Mouse (Mus musculus): ENCODE results near the gene Arid5b.
A peak's percentile ranks its signal among the peaks of the same experiment; 100 is the strongest.

The Arid5b gene

DNA sequence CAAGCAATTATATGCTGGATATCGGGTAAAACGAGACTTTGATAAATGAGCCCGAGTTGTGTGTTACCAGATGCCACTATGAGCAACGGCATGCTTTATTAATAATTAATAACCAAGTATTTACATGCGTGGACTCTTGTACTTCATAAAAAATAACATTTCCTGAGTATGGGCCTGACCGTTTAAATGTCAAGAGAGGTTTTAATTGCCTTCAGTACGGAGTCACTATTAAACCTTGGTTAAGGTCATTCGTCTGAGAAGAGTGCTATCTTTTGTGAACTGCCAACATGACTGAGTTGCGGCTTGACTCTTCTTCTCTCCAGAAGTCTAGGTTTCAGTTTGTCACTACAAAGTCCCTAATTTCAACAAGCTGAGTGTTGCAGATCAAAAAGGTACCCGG lies 8.8 kb downstream of the Arid5b start:
- no peak for DNase-seq (ENCODE audit: inconsistent ontology term)

DNA sequence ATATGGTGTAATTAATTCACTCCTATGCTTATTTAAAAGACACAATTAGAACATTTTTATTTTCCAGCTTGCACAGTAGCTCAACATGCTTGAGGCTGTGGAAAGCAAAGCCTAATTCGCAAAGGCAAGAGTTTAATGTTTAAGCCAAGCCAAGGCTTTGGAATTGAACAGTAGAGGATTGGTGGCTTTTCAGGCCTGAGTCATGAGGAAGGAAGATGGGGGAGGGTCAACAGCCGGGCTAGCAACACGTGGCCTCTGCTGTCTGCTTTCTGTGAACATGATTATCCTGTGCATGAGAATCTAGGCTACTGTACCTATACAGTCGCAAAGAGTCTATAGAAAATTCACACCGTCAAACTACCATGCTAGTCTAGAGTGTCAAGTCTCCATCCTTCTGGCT lies 9.9 kb downstream of the Arid5b start:
- peak; percentile 36 for DNase-seq (ENCODE audit: inconsistent ontology term)

DNA sequence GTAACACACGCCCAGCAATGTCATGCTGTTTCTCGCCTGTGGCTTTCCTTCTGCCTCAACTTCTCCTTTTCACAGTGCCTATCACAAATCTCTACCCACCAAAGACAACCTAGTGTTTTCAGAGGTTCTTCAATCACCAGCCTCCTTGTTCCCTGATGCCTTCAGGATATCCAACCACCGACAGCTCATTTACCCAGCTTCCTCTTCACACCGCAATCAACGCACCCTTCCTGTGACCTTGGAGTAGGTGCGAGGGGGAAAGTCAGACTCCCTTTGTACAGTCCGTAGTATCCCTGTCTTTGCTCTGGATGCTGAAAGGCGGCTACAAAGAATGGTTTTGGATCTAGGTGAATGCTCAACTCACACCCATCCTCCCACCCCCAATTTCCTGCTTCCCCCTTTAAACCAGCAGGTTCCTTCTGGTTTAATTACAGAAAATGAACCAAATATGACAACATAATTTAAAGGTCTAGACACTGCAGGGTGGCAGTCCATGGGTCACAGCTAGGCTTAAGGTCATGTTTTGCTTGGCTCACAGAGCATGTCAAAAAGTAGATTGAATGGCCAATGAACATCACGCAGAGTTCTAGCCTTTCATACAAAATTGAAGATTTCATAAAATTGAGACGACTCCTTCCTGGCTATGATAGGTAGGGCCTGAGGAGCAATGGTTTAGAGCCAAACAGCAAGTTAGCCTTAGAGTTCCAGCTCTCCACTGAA lies 14.4 kb downstream of the Arid5b start:
- no peak for DNase-seq (ENCODE audit: inconsistent ontology term)

- DNase-seq (ENCODE audit: inconsistent ontology term) = no peak
These were observed 15.1 kb downstream of the Arid5b start for GRCm38 (mm10) chr10:68263296-68263968.

DNA sequence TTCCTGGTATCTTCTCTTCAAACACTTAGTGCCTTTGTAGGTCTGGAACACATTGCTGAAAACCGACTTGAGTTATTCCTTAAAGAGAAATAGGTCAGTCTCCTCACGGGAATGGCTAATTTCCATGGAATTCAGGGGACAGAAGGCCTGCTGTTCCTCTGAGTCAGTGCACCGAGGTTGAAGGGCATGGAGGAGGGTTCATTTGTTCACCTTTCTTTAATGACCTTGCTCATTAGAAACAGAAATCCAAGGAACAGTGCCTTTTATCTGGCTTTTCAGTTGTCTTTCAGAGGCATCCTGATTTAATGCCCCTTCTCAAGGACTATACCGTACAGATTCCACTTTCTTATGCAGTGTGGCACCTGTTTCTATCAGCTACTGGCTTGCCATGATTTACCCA lies 18.9 kb downstream of the Arid5b start:
- peak; percentile 41 for DNase-seq (ENCODE audit: inconsistent ontology term)

DNA sequence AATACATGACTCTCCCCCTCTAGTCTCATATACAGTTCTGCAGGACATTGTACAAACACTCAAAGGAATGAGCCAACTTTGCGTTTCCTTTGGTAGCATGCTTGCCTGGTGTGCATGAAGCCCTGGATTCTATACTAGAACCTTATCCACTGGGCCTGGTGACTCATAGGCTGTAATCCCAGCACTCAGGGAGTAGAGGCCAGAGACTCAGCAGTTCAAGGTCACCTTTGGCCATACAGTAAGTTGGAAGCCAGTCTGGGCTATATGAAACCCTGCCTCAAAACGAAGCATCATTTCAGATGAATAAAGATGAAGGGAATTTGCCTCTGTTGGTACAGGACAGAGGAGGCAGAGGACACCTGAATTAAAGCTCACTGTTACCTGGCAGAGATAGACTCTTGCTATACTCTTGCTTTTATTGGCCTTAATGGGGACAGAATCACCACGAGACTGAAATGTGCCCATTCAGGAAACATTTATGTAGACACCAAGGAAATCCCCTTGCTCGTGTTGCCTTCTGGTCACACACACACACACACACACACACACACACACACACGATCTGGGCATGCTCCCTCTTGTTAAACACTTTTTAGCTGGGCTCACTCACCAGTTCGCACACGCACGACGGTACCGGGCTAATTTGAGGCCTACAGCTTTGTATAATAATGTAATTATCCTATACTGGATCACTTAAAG lies 21.0 kb downstream of the Arid5b start:
- DNase-seq (ENCODE audit: inconsistent ontology term) = no peak

DNA sequence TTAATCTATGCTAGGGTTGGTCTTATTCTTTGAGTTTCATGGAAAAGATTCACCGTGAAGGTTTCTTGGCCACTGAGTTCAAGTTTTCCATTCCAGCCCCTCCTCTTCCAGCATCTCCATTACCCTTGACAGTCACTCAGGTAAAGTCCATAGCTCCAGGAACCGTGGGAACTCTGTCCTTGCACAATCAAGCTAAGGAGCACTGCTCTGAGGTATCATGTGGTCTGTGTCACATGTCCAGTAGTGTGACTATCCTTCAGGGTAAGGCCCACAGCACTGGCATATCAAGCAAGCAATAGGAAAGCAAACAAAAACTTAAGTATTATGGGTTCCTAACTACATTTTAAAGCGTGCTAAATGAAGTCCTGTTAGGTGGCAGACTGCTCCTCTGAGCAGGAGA lies 22.4 kb downstream of the Arid5b start:
- no peak for DNase-seq (ENCODE audit: inconsistent ontology term)

DNA sequence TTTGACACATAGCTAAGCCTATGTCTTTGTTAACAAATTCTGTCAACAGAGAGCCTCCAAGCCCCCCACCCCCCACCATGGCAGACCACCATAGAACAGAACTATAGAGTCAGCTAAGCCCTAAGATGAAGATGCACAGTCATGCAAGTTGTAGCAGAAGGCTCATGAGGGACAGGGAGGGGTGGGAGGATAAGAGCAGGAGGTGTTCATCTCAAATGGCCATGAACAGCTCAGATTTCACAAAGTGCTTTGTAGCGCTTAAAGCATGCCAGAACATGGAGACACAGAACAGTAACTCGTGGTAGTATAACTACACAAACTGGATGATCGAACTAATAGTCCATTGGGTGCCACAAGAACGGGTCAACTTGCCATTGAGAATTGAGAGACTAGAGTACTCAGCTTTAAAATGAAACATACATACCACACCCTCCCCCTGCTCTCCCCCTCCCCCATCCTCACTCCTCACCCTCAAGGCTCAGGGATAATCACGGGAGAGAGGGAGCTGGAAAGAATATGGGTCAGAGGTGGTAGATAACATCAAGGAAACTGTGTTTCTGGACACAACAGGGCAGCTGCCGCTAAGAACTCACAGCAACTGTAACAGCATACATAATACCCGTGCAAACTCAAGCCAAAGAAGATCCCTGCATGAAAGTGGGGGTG lies 25.0 kb downstream of the Arid5b start:
- no peak for DNase-seq (ENCODE audit: inconsistent ontology term)

GRCm38 (mm10) chr10:68252650-68253049 lies 25.9 kb downstream of the Arid5b start:
- no peak for DNase-seq (ENCODE audit: inconsistent ontology term)

DNA sequence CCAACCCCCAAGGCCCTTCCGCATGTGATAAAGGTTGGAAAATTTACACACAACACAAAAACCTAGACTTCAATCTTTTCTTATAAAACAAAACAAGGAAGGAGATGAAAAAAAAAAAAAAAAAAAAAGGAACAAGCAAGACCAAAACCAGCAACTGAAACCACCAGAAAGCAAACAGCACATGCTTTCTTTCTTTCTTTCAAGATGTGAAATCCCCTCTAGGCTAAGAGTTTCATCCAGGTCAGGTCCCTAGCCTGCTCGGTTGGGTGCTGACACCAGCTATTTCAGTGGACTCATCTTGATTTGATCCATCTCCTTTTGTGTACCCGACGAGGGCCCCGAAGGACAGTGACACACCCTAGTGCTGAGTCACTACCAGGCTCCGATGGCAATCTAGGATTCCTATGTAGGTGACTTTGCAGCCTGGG lies 29.2 kb downstream of the Arid5b start:
- DNase-seq (ENCODE audit: inconsistent ontology term) = peak; percentile 71

DNA sequence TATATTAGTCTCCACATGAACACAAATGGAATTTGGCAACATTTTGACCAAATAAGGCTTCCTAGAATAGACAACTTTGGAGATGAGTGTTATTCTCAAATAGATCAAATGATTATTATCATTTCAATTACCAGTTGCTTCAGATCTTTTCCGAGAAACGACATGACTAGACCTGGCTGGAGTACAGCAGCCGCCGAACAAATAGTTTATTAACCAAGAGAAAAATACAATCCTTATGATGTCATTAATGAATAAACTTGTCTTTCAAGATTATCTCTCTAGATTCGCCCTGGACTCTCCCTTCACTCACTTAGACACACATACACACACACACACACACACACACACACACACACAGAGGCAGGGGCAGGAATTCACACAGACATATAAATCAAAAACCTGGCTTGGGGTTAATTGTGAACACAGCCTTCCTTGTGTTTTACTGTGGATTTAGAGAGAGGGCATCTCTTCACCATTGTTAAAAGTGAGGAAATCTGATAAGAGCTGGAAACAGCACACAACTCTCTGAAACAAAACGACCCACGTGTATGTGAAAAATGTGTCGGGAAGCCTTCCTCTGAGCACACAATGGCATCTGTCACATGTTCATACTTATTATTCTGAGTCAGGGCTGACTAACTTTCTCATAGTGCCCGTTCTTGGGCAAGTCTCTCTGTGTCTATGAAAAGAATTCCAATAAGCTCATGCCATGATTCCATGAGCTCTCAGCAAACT lies 30.1 kb downstream of the Arid5b start:
- DNase-seq (ENCODE audit: inconsistent ontology term) = peak; percentile 94

DNA sequence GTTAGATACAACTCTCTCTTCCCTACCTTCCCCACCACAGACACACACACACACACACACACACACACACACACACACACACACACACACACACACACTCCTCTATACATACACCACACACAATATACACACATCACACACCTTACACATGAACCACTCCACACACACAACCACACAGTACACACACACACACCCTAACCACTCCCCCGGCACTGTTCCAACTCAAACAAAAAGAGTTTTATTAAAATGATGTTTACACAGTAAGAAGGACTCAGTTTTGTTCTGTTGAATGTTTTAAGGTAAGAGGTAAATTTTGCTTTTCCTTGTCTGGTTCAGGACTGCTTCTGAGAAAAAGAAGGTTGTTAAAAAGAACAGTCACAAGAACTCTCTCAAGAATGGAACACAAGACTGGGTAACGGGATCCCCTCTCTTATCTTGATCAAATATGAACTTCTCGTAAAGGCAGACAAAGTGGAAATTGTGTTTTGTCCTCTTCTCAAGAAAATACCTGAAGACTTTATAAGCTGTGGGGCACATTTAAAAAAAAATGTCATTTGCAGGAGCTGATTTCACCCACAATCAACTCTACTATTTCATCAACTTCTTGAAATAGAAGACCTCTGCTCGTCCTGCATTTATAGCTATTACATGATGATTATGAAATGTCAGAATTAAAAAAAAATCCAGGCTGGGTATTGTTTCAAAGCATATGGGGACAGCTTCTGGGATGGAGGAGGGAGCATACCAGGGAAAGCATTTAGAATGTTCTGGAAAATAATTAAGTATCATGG lies 30.9 kb downstream of the Arid5b start:
- peak; percentile 36 for DNase-seq (ENCODE audit: inconsistent ontology term)

DNA sequence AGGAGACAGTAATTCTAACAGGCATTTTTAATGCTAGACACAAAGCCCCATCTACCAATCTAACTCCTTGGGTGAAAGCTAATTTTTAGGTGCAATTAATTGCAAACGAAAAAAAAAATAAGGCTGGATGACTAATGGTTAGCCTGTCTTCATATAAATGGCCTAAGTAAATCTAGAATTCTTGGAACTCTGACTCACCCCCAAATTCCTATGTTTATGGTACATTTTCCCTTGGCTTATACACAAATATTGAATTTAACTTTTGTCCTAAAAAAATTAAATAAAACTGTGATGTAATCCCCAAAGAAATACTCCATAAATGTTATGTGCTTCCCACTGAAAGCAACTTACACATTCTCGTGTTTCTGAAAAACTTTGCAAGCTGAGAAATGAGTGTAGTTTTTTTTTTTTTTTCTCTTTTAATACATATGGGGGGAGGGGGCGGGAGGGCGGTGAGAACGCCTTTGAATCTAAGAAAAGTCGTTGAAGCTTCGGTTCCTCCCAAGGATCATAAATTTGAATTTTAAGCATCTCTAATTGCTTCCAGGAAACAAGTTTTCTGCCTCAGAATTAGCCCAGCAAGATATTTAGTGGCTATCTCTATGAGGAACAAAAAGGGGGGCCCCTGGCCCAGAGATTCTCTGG lies 31.8 kb downstream of the Arid5b start:
- peak; percentile 34 for DNase-seq (ENCODE audit: inconsistent ontology term)

DNA sequence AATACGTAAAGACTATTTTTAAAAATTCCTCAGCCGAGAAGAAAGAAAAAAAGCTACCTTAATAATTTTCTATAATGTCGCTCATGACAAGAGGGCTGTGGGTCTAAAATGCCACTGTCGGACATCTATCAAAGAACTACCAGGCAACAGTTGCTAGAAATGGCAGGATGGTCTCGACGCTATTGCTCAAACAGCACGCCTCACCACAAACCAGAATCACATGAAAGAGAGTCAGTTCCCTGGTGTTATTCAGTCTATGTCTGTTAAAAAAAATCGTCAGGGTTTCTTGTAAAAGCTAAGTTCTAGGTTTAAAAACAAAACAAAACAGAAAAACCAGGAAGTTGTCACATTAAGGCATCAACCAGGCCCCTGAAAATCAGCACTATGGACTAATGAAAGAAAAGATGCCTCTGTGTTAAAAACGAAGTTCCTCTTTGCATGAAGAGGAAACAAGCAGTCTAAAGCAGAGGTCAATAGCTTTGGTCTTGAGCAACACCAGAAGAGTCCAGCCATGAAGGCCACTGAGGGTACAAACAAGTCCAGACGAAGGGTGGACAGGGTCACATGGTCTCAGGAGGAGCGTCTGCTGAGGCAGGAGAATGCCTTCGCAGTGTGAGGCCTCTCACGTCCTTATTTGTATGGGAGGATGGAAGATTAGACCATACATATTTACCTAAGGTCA lies 37.6 kb downstream of the Arid5b start:
- no peak for DNase-seq (ENCODE audit: inconsistent ontology term)

- DNase-seq (ENCODE audit: inconsistent ontology term) = no peak
These were observed 38.3 kb downstream of the Arid5b start for GRCm38 (mm10) chr10:68240094-68240803.

DNA sequence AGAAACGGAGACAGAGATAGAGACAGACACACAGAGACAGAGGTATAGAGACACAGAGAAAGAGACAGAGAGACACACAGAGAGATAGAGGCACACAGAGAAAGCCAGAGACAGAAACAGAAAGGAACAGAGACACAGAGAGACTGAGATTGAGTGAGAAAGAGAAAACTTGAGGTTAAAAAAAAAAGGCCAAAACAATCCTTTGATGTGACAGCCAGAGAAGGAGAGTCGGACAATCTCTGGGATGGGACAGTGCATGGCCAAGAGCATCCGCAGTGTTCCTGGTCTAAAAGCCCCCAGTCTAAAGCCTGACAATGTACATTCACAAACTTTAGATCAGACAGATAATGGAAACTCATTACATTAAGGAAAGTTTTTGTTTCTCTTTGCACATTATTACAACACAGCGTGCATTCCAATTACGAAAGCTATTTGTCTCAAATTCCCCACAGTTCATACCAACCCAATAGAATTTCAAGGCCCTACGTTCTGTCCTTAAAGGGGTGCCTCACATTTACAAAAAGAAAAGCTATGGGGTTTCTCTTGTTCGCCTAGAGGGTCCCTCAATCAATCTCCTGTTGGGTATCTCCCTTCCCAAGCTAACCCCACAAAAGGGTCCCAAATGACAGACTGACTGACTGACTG lies 39.0 kb downstream of the Arid5b start:
- DNase-seq (ENCODE audit: inconsistent ontology term) = peak; percentile 43

- DNase-seq (ENCODE audit: inconsistent ontology term) = no peak
These were observed 39.7 kb downstream of the Arid5b start for GRCm38 (mm10) chr10:68238707-68239425.

- peak; percentile 60 for DNase-seq (ENCODE audit: inconsistent ontology term)
These were observed 40.4 kb downstream of the Arid5b start for GRCm38 (mm10) chr10:68238182-68238581.
